9 mouse cellular contexts compared by ENCODE assay signal in the genomic region with DNA sequence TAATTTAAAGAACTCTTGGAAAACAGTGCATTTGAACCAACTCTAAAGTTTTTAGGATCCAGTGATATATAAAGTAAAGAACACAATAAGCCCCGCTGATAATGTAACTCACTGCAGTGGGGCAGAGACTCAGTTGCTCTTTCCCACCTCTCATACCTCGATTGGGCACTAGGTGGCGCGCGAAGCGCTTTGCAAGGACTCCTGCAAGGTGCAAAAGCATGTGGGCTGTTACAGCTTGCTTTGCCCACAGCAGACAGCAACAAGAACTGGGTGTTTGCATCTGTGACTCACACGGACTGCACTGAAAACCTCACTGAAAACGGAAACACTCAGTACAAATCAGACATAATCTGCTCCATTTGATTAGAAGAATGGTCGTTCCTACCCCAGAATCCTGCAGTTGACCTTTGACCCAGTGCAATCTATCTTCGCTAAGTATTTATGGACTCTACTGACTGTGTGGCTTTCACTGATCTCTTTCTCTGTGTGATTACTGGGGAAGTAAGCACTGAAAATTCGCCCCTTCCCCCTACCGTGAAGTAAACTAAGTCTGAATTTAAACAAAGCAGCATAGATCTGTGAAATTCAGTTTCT.
DNase-seq lines count a peak whose midpoint lies in the region; ATAC-seq and TF ChIP-seq lines count a peak whose summit lies in the region.
"Had no signal": no experiment of that assay in that cellular context is flagged by ENCODE, and none has a peak within 500 bp of the region (broad histone marks: within the 10 kb centered on the region; RNA-seq: fewer than 3 reads in every experiment).

No protein-coding gene starts in this region.

- peak; percentile 79 for TF ChIP-seq CTCF in bone marrow, adult 2 months (IDR thresholded peaks at IDR 0.05; ENCODE audit: control insufficient read depth, insufficient read depth, low read length)

- H3K27ac ChIP-seq in bone marrow, adult 2 months (ENCODE audit: control insufficient read depth, insufficient read depth, low read depth, low read length, poor library complexity), result no peak overlapping the region
- no peak overlapping the region for H3K27ac ChIP-seq in embryonic facial prominence, embryonic 14.5 days (replicated peaks; ENCODE audit: low read depth, low read length)

- H3K9me3 ChIP-seq in embryonic facial prominence, embryonic 14.5 days (ENCODE audit: control insufficient read depth, low read length), result no peaks in the 10 kb centered on the region

- no peaks in the 10 kb centered on the region for H3K27me3 ChIP-seq in embryonic facial prominence, embryonic 14.5 days (replicated peaks; ENCODE audit: control insufficient read depth, insufficient read depth, low read length)

- H3K4me1 ChIP-seq in bone marrow, adult 2 months (ENCODE audit: control insufficient read depth, insufficient read depth, low read length), result no peaks in the 10 kb centered on the region
- H3K4me1 ChIP-seq in embryonic facial prominence, embryonic 14.5 days (ENCODE audit: control insufficient read depth, insufficient read depth, low read length), result peaks cover 6% of the 10 kb centered on the region; the same call in 1 of the 2 replicates

- no peak overlapping the region for H3K4me2 ChIP-seq in embryonic facial prominence, embryonic 14.5 days (ENCODE audit: low read depth, low read length)

- ATAC-seq in embryonic facial prominence, embryonic 14.5 days (ENCODE audit: low read depth), result peak; percentile 84

- DNase-seq in B cell, adult 2 months, result peak; percentile 64 to 66
- peak; percentile 92 for DNase-seq in embryonic facial prominence, embryonic 14.5 days (ENCODE audit: low spot score)
- peak; percentile 80 to 90 for DNase-seq in heart, postnatal 10 days
- peak; percentile 40 for DNase-seq in large intestine, adult 2 months (ENCODE audit: low read depth, low spot score)
- DNase-seq in lung, adult 18-20 months, result peak; percentile 63 to 76
- DNase-seq in ovary, postnatal 36 days (ENCODE audit: low spot score), result peak; percentile 84
- DNase-seq in thymus, postnatal 10 days (ENCODE audit: low spot score in 2 of 2), result peak; percentile 47 to 82

- no peak overlapping the region for H3K4me3 ChIP-seq in bone marrow, adult 2 months (replicated peaks; ENCODE audit: control insufficient read depth, low read depth, low read length)
- H3K4me3 ChIP-seq in embryonic facial prominence, embryonic 14.5 days (ENCODE audit: low read depth, low read length), result no peak overlapping the region
- H3K4me3 ChIP-seq: erythroblast, embryonic 14.5 days had no signal

- H3K9ac ChIP-seq in embryonic facial prominence, embryonic 14.5 days (ENCODE audit: low read depth, low read length), result no peak overlapping the region

- TF ChIP-seq POLR2A in bone marrow, adult 2 months (IDR thresholded peaks at IDR 0.05; ENCODE audit: borderline replicate concordance, control insufficient read depth, low read depth, low read length), result no peak

- no peaks in the 10 kb centered on the region for H3K36me3 ChIP-seq in embryonic facial prominence, embryonic 14.5 days (ENCODE audit: control insufficient read depth, insufficient read depth, low read length)

- intact Hi-C loops in heart, postnatal 10 days (cut with DNase I), result loop anchor here (2.0 to 10.0 kb wide), 3 partner anchors 344 to 1171 kb away; no protein-coding TSS in a partner anchor

- 12% methylated on average over 12 of the region's 12 CpGs for whole genome bisulfite sequencing in bone marrow, adult 2 months
- WGBS in embryonic facial prominence, embryonic 14.5 days, result 8% methylated on average over 12 of the region's 12 CpGs
- WGBS in large intestine, adult 2 months, result 3% methylated on average over 12 of the region's 12 CpGs

Comparison
In these comparisons a context has a peak if more than half of its experiments do, and no peak if none do; other contexts are left out.
1. DNase-seq: peak in every context shown above with its lines; median percentile 92 in embryonic facial prominence, embryonic 14.5 days; 85 in heart, postnatal 10 days; 84 in ovary, postnatal 36 days; 70 in lung, adult 18-20 months; 65 in B cell, adult 2 months; 64 in thymus, postnatal 10 days; 40 in large intestine, adult 2 months.